Mouse (Mus musculus): Measurements from ENCODE around the gene Gm21970. TPM values are rescaled to one million over a fixed set of nuclear protein-coding genes. Genes with fewer than 3 reads are reported as not detected.

The Gm21970 gene
- polyA plus RNA-seq (2012; rRNA removed; ENCODE audit: low replicate concordance), result not detected in 2 replicates

GRCm38 (mm10) chr16:91391421-91391820 lies at the start of gene Gm21970:
Gene Gm21970, plus strand, starts transcription at chr16:91391721.

DNA sequence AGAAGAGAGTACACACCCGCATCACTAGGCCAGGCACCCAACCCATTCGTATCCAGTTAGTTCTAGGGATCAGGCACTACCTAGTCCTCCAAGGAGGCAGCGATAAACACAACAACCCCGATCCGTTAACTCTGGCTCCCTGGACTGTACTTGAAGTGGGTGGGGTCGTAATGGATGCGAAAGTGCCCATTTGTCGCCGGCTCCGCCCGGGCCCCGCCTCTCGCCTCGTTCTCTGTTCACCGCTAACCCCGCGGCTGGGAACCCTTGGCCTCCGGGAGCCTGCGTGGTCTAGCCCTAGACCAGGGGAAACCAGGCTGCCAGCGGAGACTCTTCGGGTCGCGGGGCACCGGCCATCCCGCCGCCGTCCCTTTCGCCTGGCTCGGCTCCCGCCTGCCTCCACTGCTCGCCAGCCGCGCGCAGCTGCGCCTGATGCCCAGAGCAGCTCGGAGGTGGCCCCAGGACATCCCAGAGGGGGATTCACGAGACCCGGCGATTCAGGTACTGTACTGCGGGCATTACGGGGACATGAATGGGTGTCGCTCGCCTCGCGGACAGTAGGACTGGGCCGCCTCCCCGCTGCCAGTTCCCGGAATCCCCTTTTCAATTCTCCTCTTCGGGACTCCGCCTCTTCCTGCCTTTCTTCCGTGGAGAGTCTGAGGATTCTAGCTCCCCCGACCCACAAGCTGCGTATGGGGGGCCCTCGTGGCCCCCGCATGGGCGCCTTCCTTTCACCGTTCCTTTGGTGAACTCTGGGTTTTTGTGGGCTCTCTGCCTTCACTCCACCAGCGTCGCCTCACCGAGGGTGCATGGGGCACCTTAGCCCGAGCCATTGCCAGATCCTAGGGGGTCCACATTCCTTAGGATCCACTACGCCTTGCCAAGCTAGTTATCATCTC lies 18.7 kb upstream of the Gm21970 start, which contains the start of gene Ifnar2:
Gene Ifnar2 (plus strand): TSS at position 207 of the 896 bp plus-strand sequence.

DNA sequence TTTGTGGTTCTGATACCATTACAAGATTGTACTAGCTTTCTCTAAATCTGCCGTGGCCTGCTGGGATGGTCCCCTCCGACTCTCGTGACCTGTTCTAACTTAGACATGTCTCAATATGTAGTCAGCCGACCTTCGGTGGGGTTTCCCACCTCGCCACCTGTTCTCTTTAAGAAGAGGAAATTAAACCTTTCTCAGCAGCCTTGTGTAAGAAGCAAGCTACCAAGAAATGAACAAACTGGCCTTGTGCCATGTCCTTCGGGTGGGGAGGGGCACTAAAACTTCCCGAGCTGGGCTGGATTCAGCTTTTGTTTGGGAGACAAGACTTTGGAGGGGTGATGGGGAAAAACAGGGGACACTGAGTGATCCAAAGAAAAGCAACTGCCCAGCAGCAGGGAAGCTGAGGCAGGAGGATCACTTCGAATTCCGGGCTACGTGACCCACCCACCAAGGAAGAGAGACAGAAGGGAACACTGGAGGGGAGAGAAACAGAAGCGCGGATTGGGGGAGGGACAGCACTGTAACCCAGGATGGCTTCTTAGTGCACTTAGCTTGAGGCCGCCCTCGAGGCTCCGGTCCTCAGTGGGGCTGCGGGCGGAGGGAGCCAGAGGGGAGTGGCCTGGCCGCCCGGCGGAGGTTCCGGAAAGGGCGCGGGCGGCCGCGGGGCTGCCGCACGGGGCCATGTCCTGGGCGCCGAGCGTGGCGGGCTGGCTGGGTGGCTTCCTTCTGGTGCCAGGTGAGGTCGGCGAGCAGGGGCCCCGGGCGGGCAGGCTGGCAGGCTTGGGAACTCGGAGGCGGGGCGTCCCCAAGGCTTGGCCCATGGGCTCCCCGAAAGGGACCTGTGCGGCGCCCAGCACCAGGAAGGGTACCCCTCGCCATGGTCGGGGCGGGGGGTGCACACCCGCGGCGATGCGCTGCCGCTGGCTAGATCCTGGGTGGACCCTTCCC lies 14.4 kb downstream of the Gm21970 start, which contains the start of gene Il10rb:
Gene Il10rb (plus strand): TSS at position 525 of the 945 bp plus-strand sequence.

Other genes starting within 250 kb of the Gm21970 start
- gene Olig2, start 166.3 kb upstream of the Gm21970 start, polyA plus RNA-seq (2012; rRNA removed; ENCODE audit: low replicate concordance), result not detected in 2 replicates
- gene Olig1, start 121.9 kb upstream of the Gm21970 start, polyA plus RNA-seq (2012; rRNA removed; ENCODE audit: low replicate concordance), result 0.05 and 0.40 TPM in 2 replicates
- gene Ifnar2, start 18.9 kb upstream of the Gm21970 start, polyA plus RNA-seq (2012; rRNA removed; ENCODE audit: low replicate concordance), result 36.6 and 65.0 TPM in 2 replicates
- 26.6 and 65.6 TPM in 2 replicates for gene Il10rb, start 14.4 kb downstream of the Gm21970 start, polyA plus RNA-seq (2012; rRNA removed; ENCODE audit: low replicate concordance)
- gene Ifnar1, start 93.5 kb downstream of the Gm21970 start, polyA plus RNA-seq (2012; rRNA removed; ENCODE audit: low replicate concordance), result 7.5 and 9.3 TPM in 2 replicates
- 67.5 and 273 TPM in 2 replicates for gene Ifngr2, start 155.4 kb downstream of the Gm21970 start, polyA plus RNA-seq (2012; rRNA removed; ENCODE audit: low replicate concordance)
- gene Tmem50b, start 206.1 kb downstream of the Gm21970 start, polyA plus RNA-seq (2012; rRNA removed; ENCODE audit: low replicate concordance), result 17.5 and 18.8 TPM in 2 replicates
- gene Dnajc28, start 227.3 kb downstream of the Gm21970 start, polyA plus RNA-seq (2012; rRNA removed; ENCODE audit: low replicate concordance), result 0.04 TPM in 1 of 2 replicates, not detected in the other

All from duodenum, adult 2 months (tissue).